In genomic region chr1:50979358-50980081, GRCm38 (mm10) we compare ENCODE assay signal across 19 mouse cellular contexts.
A peak's percentile ranks its signal among the peaks of the same experiment; 100 is the strongest.
DNase-seq lines count a peak whose midpoint lies in the region; ATAC-seq and TF ChIP-seq lines count a peak whose summit lies in the region.
"Had no signal": no experiment of that assay in that cellular context is flagged by ENCODE, and none has a peak within 500 bp of the region (broad histone marks: within the 10 kb centered on the region; RNA-seq: fewer than 3 reads in every experiment).

No protein-coding gene starts in this region.

- no peak overlapping the region for H3K4me2 ChIP-seq in forebrain, postnatal 0 days (ENCODE audit: low read depth)
- no peak overlapping the region for H3K4me2 ChIP-seq in forebrain, embryonic 16.5 days (ENCODE audit: low read length)
- no peak overlapping the region for H3K4me2 ChIP-seq in lung, embryonic 16.5 days (ENCODE audit: low read depth, low read length)
- no peak overlapping the region for H3K4me2 ChIP-seq in neural tube, embryonic 15.5 days
- H3K4me2 ChIP-seq: forebrain, embryonic 12.5 days; hindbrain, embryonic 12.5 days; intestine, embryonic 15.5 days; limb, embryonic 12.5 days; liver, embryonic 12.5 days; midbrain, embryonic 12.5 days; neural tube, embryonic 12.5 days had no signal

- 61% methylated on average over 4 of the region's 4 CpGs for WGBS in forebrain, postnatal 0 days
- 66% methylated on average over 4 of the region's 4 CpGs for WGBS in forebrain, embryonic 16.5 days
- WGBS in lung, embryonic 16.5 days = 43% methylated on average over 4 of the region's 4 CpGs
- 79% methylated on average over 4 of the region's 4 CpGs for WGBS in neural tube, embryonic 15.5 days

- H3K36me3 ChIP-seq in forebrain, postnatal 0 days (ENCODE audit: insufficient read depth) = no peaks in the 10 kb centered on the region
- no peaks in the 10 kb centered on the region for H3K36me3 ChIP-seq in forebrain, embryonic 16.5 days (ENCODE audit: control insufficient read depth, insufficient read depth)
- H3K36me3 ChIP-seq in lung, embryonic 16.5 days (ENCODE audit: control insufficient read depth, insufficient read depth, low read length) = no peaks in the 10 kb centered on the region
- no peaks in the 10 kb centered on the region; the same call in 1 of the 2 replicates for H3K36me3 ChIP-seq in neural tube, embryonic 15.5 days
- H3K36me3 ChIP-seq: forebrain, embryonic 12.5 days; heart, embryonic 10.5 days; hindbrain, embryonic 12.5 days; intestine, embryonic 15.5 days; limb, embryonic 12.5 days; liver, embryonic 12.5 days; midbrain, embryonic 12.5 days; neural tube, embryonic 12.5 days had no signal

- no peaks in the 10 kb centered on the region for H3K27me3 ChIP-seq in forebrain, postnatal 0 days (ENCODE audit: insufficient read depth, low read length)
- H3K27me3 ChIP-seq in forebrain, embryonic 16.5 days (replicated peaks; ENCODE audit: control insufficient read depth, insufficient read depth, low read length) = no peaks in the 10 kb centered on the region
- H3K27me3 ChIP-seq in lung, embryonic 16.5 days (ENCODE audit: control insufficient read depth, insufficient read depth, low read depth, low read length) = no peaks in the 10 kb centered on the region
- H3K27me3 ChIP-seq in neural tube, embryonic 15.5 days (replicated peaks) = no peaks in the 10 kb centered on the region
- H3K27me3 ChIP-seq: forebrain, embryonic 12.5 days; hindbrain, embryonic 12.5 days; intestine, embryonic 15.5 days; limb, embryonic 12.5 days; liver, embryonic 12.5 days; midbrain, embryonic 12.5 days; neural tube, embryonic 12.5 days had no signal

- H3K9me3 ChIP-seq in forebrain, postnatal 0 days (ENCODE audit: low read length) = no peaks in the 10 kb centered on the region
- H3K9me3 ChIP-seq in forebrain, embryonic 16.5 days (ENCODE audit: control insufficient read depth, low read length) = no peaks in the 10 kb centered on the region
- no peaks in the 10 kb centered on the region for H3K9me3 ChIP-seq in lung, embryonic 16.5 days (ENCODE audit: control insufficient read depth, low read length)
- H3K9me3 ChIP-seq in neural tube, embryonic 15.5 days (replicated peaks) = no peaks in the 10 kb centered on the region
- H3K9me3 ChIP-seq: forebrain, embryonic 12.5 days; heart, embryonic 10.5 days; hindbrain, embryonic 12.5 days; intestine, embryonic 15.5 days; limb, embryonic 12.5 days; liver, embryonic 12.5 days; midbrain, embryonic 12.5 days; neural tube, embryonic 12.5 days had no signal

- intact Hi-C loops in heart, postnatal 14 days (cut with DNase I) = no loop called here

- TF ChIP-seq CTCF in forebrain, postnatal 0 days (IDR thresholded peaks at IDR 0.05; ENCODE audit: low read depth) = no peak

- peak; percentile 68 for ATAC-seq in forebrain, postnatal 0 days
- no peak for ATAC-seq in forebrain, embryonic 16.5 days
- peak; percentile 72 for ATAC-seq in lung, embryonic 16.5 days (ENCODE audit: low read depth)
- ATAC-seq in neural tube, embryonic 15.5 days (ENCODE audit: low FRiP score) = no peak
- ATAC-seq: intestine, embryonic 15.5 days; liver, embryonic 12.5 days had no signal

- H3K4me1 ChIP-seq in forebrain, postnatal 0 days (ENCODE audit: insufficient read depth) = no peaks in the 10 kb centered on the region
- H3K4me1 ChIP-seq in forebrain, embryonic 16.5 days (replicated peaks; ENCODE audit: control insufficient read depth, insufficient read depth, low read length) = no peaks in the 10 kb centered on the region
- H3K4me1 ChIP-seq in lung, embryonic 16.5 days (replicated peaks; ENCODE audit: control insufficient read depth, insufficient read depth, low read length) = peaks cover 4% of the 10 kb centered on the region; the same call in 1 of the 2 replicates
- H3K4me1 ChIP-seq in neural tube, embryonic 15.5 days = no peaks in the 10 kb centered on the region
- H3K4me1 ChIP-seq: forebrain, embryonic 12.5 days; heart, embryonic 10.5 days; hindbrain, embryonic 12.5 days; limb, embryonic 12.5 days; liver, embryonic 12.5 days; midbrain, embryonic 12.5 days; neural tube, embryonic 12.5 days had no signal

- no peak overlapping the region for H3K9ac ChIP-seq in forebrain, postnatal 0 days
- H3K9ac ChIP-seq in forebrain, embryonic 16.5 days (replicated peaks; ENCODE audit: low read depth, low read length) = no peak overlapping the region
- no peak overlapping the region for H3K9ac ChIP-seq in lung, embryonic 16.5 days (ENCODE audit: low read length)
- H3K9ac ChIP-seq in neural tube, embryonic 15.5 days (replicated peaks) = no peak overlapping the region
- H3K9ac ChIP-seq: forebrain, embryonic 12.5 days; hindbrain, embryonic 12.5 days; intestine, embryonic 15.5 days; limb, embryonic 12.5 days; liver, embryonic 12.5 days; midbrain, embryonic 12.5 days; neural tube, embryonic 12.5 days had no signal

- DNase-seq in forebrain, postnatal 0 days = no peak
- DNase-seq in lung, postnatal 4 days = no peak
- peak; percentile 36 for DNase-seq in cerebellum, adult 11 months
- peak; percentile 25 to 75 for DNase-seq in cerebellum, postnatal 14 days
- DNase-seq in heart, postnatal 14 days = no peak
- DNase-seq: adrenal gland, adult 2 months; kidney, postnatal 36 days; thymus, postnatal 14 days had no signal

- H3K27ac ChIP-seq in forebrain, postnatal 0 days (ENCODE audit: low read depth, low read length) = no peak overlapping the region
- no peak overlapping the region for H3K27ac ChIP-seq in forebrain, embryonic 16.5 days (ENCODE audit: low read length)
- H3K27ac ChIP-seq in lung, embryonic 16.5 days (ENCODE audit: low read length) = peak overlapping the region; percentile 21; the same call in 1 of the 2 replicates
- H3K27ac ChIP-seq in neural tube, embryonic 15.5 days (replicated peaks) = no peak overlapping the region
- H3K27ac ChIP-seq: forebrain, embryonic 12.5 days; heart, embryonic 10.5 days; hindbrain, embryonic 12.5 days; intestine, embryonic 15.5 days; limb, embryonic 12.5 days; liver, embryonic 12.5 days; midbrain, embryonic 12.5 days; neural tube, embryonic 12.5 days had no signal

- H3K4me3 ChIP-seq in forebrain, postnatal 0 days (ENCODE audit: low read depth, low read length) = no peak overlapping the region
- H3K4me3 ChIP-seq in forebrain, embryonic 16.5 days (replicated peaks; ENCODE audit: low read length) = no peak overlapping the region
- no peak overlapping the region for H3K4me3 ChIP-seq in lung, embryonic 16.5 days (ENCODE audit: low read length)
- no peak overlapping the region for H3K4me3 ChIP-seq in neural tube, embryonic 15.5 days (replicated peaks)
- H3K4me3 ChIP-seq: forebrain, embryonic 12.5 days; heart, embryonic 10.5 days; hindbrain, embryonic 12.5 days; intestine, embryonic 15.5 days; limb, embryonic 12.5 days; liver, embryonic 12.5 days; midbrain, embryonic 12.5 days; neural tube, embryonic 12.5 days had no signal

Comparison
In these comparisons a context has a peak if more than half of its experiments do, and no peak if none do; other contexts are left out.
1. ATAC-seq: peak in forebrain, postnatal 0 days (single experiment) and lung, embryonic 16.5 days (single experiment); none in forebrain, embryonic 16.5 days (single experiment) and neural tube, embryonic 15.5 days (single experiment).
2. DNase-seq: peak in cerebellum, adult 11 months (single experiment) and cerebellum, postnatal 14 days (2 of 2); none in forebrain, postnatal 0 days (single experiment), lung, postnatal 4 days (0 of 2) and heart, postnatal 14 days (0 of 2).